Comparison of ENCODE assay signal across 25 mouse cellular contexts in genomic region chr6:117436851-117437250, GRCm38 (mm10).
DNase-seq lines count a peak whose midpoint lies in the region; ATAC-seq and TF ChIP-seq lines count a peak whose summit lies in the region.
"Had no signal": no experiment of that assay in that cellular context is flagged by ENCODE, and none has a peak within 500 bp of the region (broad histone marks: within the 10 kb centered on the region; RNA-seq: fewer than 3 reads in every experiment).

No protein-coding gene starts in this region.

- no peaks in the 10 kb centered on the region for H3K79me2 ChIP-seq in myocyte (ENCODE audit: control insufficient read depth, insufficient read depth)

- peak overlapping the region; percentile 81 for H3K27ac ChIP-seq in gastrocnemius, adult 2 months
- peak overlapping the region; percentile 65 for H3K27ac ChIP-seq in heart, postnatal 0 days (ENCODE audit: low read depth)
- peak overlapping the region; percentile 93 for H3K27ac ChIP-seq in brown adipose tissue, adult 24 weeks (replicated peaks; ENCODE audit: low read depth, low read length)
- H3K27ac ChIP-seq in hindbrain, embryonic 11.5 days (ENCODE audit: low read depth, low read length): no peak overlapping the region
- H3K27ac ChIP-seq: embryonic facial prominence, embryonic 12.5 days; embryonic facial prominence, embryonic 15.5 days; forebrain, embryonic 10.5 days; forebrain, embryonic 13.5 days; hindbrain, embryonic 10.5 days; hindbrain, embryonic 15.5 days had no signal

- H3K4me3 ChIP-seq in gastrocnemius, adult 2 months: no peak overlapping the region
- H3K4me3 ChIP-seq in heart, postnatal 0 days (ENCODE audit: low read depth, low read length): no peak overlapping the region
- no peak overlapping the region for H3K4me3 ChIP-seq in brown adipose tissue, adult 24 weeks (ENCODE audit: insufficient read depth, low read depth, low read length)
- no peak overlapping the region for H3K4me3 ChIP-seq in myocyte
- H3K4me3 ChIP-seq in hindbrain, embryonic 11.5 days (ENCODE audit: low read depth, low read length): no peak overlapping the region
- H3K4me3 ChIP-seq: embryonic facial prominence, embryonic 12.5 days; embryonic facial prominence, embryonic 15.5 days; erythroblast, embryonic 14.5 days; forebrain, embryonic 10.5 days; forebrain, embryonic 13.5 days; heart, embryonic 13.5 days; hindbrain, embryonic 10.5 days; hindbrain, embryonic 15.5 days had no signal

- no peak for ATAC-seq in heart, postnatal 0 days (ENCODE audit: insufficient read depth, low read depth)
- ATAC-seq in hindbrain, embryonic 11.5 days (ENCODE audit: low FRiP score): no peak
- ATAC-seq: activated CD4-positive, CD25-positive, alpha-beta regulatory T cell, adult 4 months; forebrain, embryonic 13.5 days; forebrain, embryonic 16.5 days; intestine, postnatal 0 days had no signal

- intact Hi-C loops in gastrocnemius, adult 2 months (cut with DNase I): loop anchor here (10.0 kb wide), 1 partner anchor 262 kb away; no protein-coding TSS in a partner anchor

- no peak overlapping the region for H3ac ChIP-seq in myocyte (ENCODE audit: control insufficient read depth, insufficient read length)

- H3K9ac ChIP-seq in heart, postnatal 0 days (replicated peaks; ENCODE audit: low read depth, low read length): no peak overlapping the region
- H3K9ac ChIP-seq in hindbrain, embryonic 11.5 days (ENCODE audit: low read depth, low read length): no peak overlapping the region
- H3K9ac ChIP-seq: embryonic facial prominence, embryonic 12.5 days; embryonic facial prominence, embryonic 15.5 days; forebrain, embryonic 13.5 days; heart, embryonic 13.5 days; hindbrain, embryonic 15.5 days had no signal

- no peaks in the 10 kb centered on the region for H3K36me3 ChIP-seq in heart, postnatal 0 days (replicated peaks; ENCODE audit: control insufficient read depth, insufficient read depth, low read length)
- no peaks in the 10 kb centered on the region for H3K36me3 ChIP-seq in myocyte (ENCODE audit: control insufficient read depth, insufficient read depth)
- H3K36me3 ChIP-seq in hindbrain, embryonic 11.5 days (ENCODE audit: control insufficient read depth, insufficient read depth, low read length): no peaks in the 10 kb centered on the region
- H3K36me3 ChIP-seq: embryonic facial prominence, embryonic 12.5 days; embryonic facial prominence, embryonic 15.5 days; forebrain, embryonic 10.5 days; heart, embryonic 13.5 days; hindbrain, embryonic 10.5 days; hindbrain, embryonic 15.5 days had no signal

- H3K4me2 ChIP-seq in heart, postnatal 0 days (ENCODE audit: low read depth, low read length): no peak overlapping the region
- H3K4me2 ChIP-seq in myocyte (ENCODE audit: low read depth): peak overlapping the region; percentile 51
- no peak overlapping the region for H3K4me2 ChIP-seq in hindbrain, embryonic 11.5 days (replicated peaks; ENCODE audit: low read depth, low read length)
- H3K4me2 ChIP-seq: embryonic facial prominence, embryonic 12.5 days; embryonic facial prominence, embryonic 15.5 days; forebrain, embryonic 13.5 days; heart, embryonic 13.5 days; hindbrain, embryonic 15.5 days had no signal

- TF ChIP-seq CTCF in gastrocnemius, adult 2 months (IDR thresholded peaks at IDR 0.05): no peak
- no peak for TF ChIP-seq CTCF in heart, postnatal 0 days (IDR thresholded peaks at IDR 0.05; ENCODE audit: low read depth)

- no peak for TF ChIP-seq POLR2A in myocyte (IDR thresholded peaks at IDR 0.05; ENCODE audit: insufficient read length, low read depth)

- no peak for DNase-seq in gastrocnemius, adult 2 months
- DNase-seq in gastrocnemius, postnatal 4 days (ENCODE audit: low spot score in 2 of 2): no peak
- no peak for DNase-seq in heart, postnatal 0 days (ENCODE audit: low spot score)
- DNase-seq in heart, adult 9 months (ENCODE audit: low spot score in 2 of 2): no peak
- no peak for DNase-seq in hindbrain, embryonic 11.5 days (ENCODE audit: low spot score)
- DNase-seq: adrenal gland, adult 8-10 months; adrenal gland, postnatal 25 days; cerebellum, adult 18-20 months; cerebellum, adult 9-10 months; cerebellum, postnatal 14 days; gastrocnemius, postnatal 14 days; heart, postnatal 36 days had no signal

- 86% methylated on average over 3 of the region's 3 CpGs for WGBS in heart, postnatal 0 days
- WGBS in hindbrain, embryonic 11.5 days: 82% methylated on average over 3 of the region's 3 CpGs

- H3K9me3 ChIP-seq in heart, postnatal 0 days (replicated peaks; ENCODE audit: control insufficient read depth, low read length): no peaks in the 10 kb centered on the region
- H3K9me3 ChIP-seq in hindbrain, embryonic 11.5 days (ENCODE audit: control insufficient read depth, low read length): no peaks in the 10 kb centered on the region
- H3K9me3 ChIP-seq: embryonic facial prominence, embryonic 12.5 days; embryonic facial prominence, embryonic 15.5 days; forebrain, embryonic 10.5 days; forebrain, embryonic 13.5 days; heart, embryonic 13.5 days; hindbrain, embryonic 10.5 days; hindbrain, embryonic 15.5 days had no signal

- TF ChIP-seq EP300 in heart, postnatal 0 days (IDR thresholded peaks at IDR 0.05; ENCODE audit: low read depth): no peak

- no peaks in the 10 kb centered on the region for H3K27me3 ChIP-seq in heart, postnatal 0 days (ENCODE audit: control insufficient read depth, insufficient read depth, low read length)
- no peaks in the 10 kb centered on the region for H3K27me3 ChIP-seq in myocyte (ENCODE audit: control insufficient read depth, insufficient read depth, insufficient read length)
- H3K27me3 ChIP-seq in hindbrain, embryonic 11.5 days (ENCODE audit: control insufficient read depth, insufficient read depth, low read length): no peaks in the 10 kb centered on the region
- H3K27me3 ChIP-seq: embryonic facial prominence, embryonic 12.5 days; embryonic facial prominence, embryonic 15.5 days; forebrain, embryonic 13.5 days had no signal

- no peaks in the 10 kb centered on the region; the same call in 1 of the 2 replicates for H3K4me1 ChIP-seq in heart, postnatal 0 days (ENCODE audit: control insufficient read depth, insufficient read depth)
- peaks cover 22% of the 10 kb centered on the region for H3K4me1 ChIP-seq in brown adipose tissue, adult 24 weeks (ENCODE audit: control insufficient read depth, insufficient read depth, insufficient read length, low read length)
- H3K4me1 ChIP-seq in hindbrain, embryonic 11.5 days (replicated peaks; ENCODE audit: control insufficient read depth, insufficient read depth, low read length): no peaks in the 10 kb centered on the region
- H3K4me1 ChIP-seq: forebrain, embryonic 13.5 days had no signal

TF ChIP-seq in myocyte, 11 proteins besides CTCF, POLR2A, EP300 and RAD21:
- no peak for TF ChIP-seq SRF (IDR thresholded peaks at IDR 0.05; ENCODE audit: control insufficient read depth, insufficient read length, low read depth)
- no peak for TF ChIP-seq TCF12 (IDR thresholded peaks at IDR 0.05; ENCODE audit: insufficient read depth, poor library complexity, severe bottlenecking)
- TF ChIP-seq TCF3 (IDR thresholded peaks at IDR 0.05; ENCODE audit: insufficient read length, low read depth): no peak
- no peak for TF ChIP-seq USF1 (IDR thresholded peaks at IDR 0.05; ENCODE audit: low read depth)
- no peak for TF ChIP-seq MYOG (IDR thresholded peaks at IDR 0.05; ENCODE audit: control insufficient read depth in 1 of 3, insufficient read depth in 1 of 3, insufficient read length in 2 of 3, low read depth in 2 of 3)
- TF ChIP-seq E2F4 (IDR thresholded peaks at IDR 0.05; ENCODE audit: insufficient read depth): no peak
- no peak for TF ChIP-seq POLR2AphosphoS2 (IDR thresholded peaks at IDR 0.05; ENCODE audit: insufficient read length, low read depth)
- no peak for TF ChIP-seq MAX (IDR thresholded peaks at IDR 0.05; ENCODE audit: low read depth)
- TF ChIP-seq REST (IDR thresholded peaks at IDR 0.05; ENCODE audit: insufficient read depth, insufficient read length): no peak
- TF ChIP-seq CEBPB (IDR thresholded peaks at IDR 0.05; ENCODE audit: insufficient read depth, poor library complexity, severe bottlenecking): no peak
- TF ChIP-seq MYOD1 (IDR thresholded peaks at IDR 0.05; ENCODE audit: control insufficient read depth in 1 of 3, insufficient read length in 2 of 3, low read depth in 2 of 3): no peak
